Mouse (Mus musculus) olfactory bulb, adult 2 months (tissue): Measurements from ENCODE around the gene Fam186a. TPM values are rescaled to one million over a fixed set of nuclear protein-coding genes. Genes with fewer than 3 reads are reported as not detected.
A peak's percentile ranks its signal among the peaks of the same experiment; 100 is the strongest.
"Not testable (repeated sequence)": the region's sequence is repeated elsewhere in the genome, so short reads cannot be mapped to it uniquely, and the experiment has no call there.

Source experiments
- H3K27ac ChIP-seq: fragments of 200-500 bp; 2 replicates; pipeline ENCODE4 v1.5.1; 2012; ENCODE audit warnings: low read depth, low read length; ENCODE audit not compliant: insufficient read depth
- H3K4me1 ChIP-seq: fragments of 200-500 bp; 2 replicates; pipeline ENCODE4 v1.6.1; 2012; ENCODE audit warnings: low read length; ENCODE audit not compliant: control insufficient read depth, insufficient read depth
- H3K4me3 ChIP-seq: fragments of 200-500 bp; 2 replicates; pipeline ENCODE4 v1.5.1; 2012; ENCODE audit warnings: mild to moderate bottlenecking, low read depth, low read length, moderate library complexity; ENCODE audit not compliant: insufficient read depth
- CTCF ChIP-seq: fragments of 200-500 bp; IDR thresholded peaks from 2 replicates; pipeline ENCODE4 v1.5.1; 2012; ENCODE audit warnings: low read depth, mild to moderate bottlenecking, low read length, moderate library complexity; ENCODE audit not compliant: insufficient read depth
- POLR2A ChIP-seq: fragments of 200-500 bp; IDR thresholded peaks from 2 replicates; pipeline ENCODE4 v1.6.1; 2012; ENCODE audit warnings: mild to moderate bottlenecking, low read depth, low read length, moderate library complexity; ENCODE audit not compliant: insufficient read depth
- WGBS: fragments of 180-500 bp; shearing (Covaris S2); methylation state at CpG from one replicate; pipeline ENCODE4 v1.1.7; 2018; 5-methylcytosine and 5-hydroxymethylcytosine counted together
- polyA plus RNA-seq: library from polyadenylated mRNA; stranded (reverse); fragments of >200 nt; gene quantifications from 2 replicates; pipeline ENCODE4 v1.2.4, GENCODE M21; 2012; ENCODE audit warnings: low replicate concordance; ENCODE audit not compliant: missing spikeins, insufficient read depth, insufficient read length

Fam186a gene
- polyA plus RNA-seq, 1 experiment, result not detected

DNA sequence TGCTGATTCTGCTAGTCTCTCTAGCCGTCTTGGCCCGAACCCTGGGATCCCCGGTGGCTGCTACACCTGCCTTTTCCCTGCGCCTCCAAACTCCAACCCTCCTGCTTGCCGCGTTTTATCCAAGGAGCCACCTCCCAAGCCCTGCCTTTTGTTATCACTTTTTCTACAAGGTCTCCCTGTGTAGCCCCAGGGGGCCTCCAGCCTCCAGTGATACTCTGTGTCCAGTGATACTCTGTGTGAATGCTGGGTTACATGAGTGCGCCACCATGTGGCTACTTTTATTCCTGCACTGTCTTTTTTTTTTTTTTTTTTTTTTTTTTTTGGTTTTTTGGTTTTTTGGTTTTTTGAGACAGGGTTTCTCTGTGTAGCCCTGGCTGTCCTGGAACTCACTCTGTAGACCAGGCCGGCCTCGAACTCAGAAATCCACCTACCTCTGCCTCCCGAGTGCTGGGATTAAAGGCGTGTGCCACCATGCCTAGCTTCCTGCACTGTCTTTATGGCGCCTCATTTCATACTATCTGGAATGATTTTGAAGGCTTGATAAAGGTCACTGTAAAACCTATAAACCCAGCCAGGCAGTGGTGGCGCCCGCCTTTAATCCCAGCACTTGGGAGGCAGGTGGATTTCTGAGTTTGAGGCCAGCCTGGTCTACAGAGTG, 57.4 kb downstream of the Fam186a start:
- H3K27ac ChIP-seq, H3K4me3 ChIP-seq, H3K4me1 ChIP-seq: not testable (repeated sequence)
- TF ChIP-seq CTCF, result peak; percentile 12; the same call in 1 of the 2 replicates
- WGBS, result 37% methylated on average over 14 of the region's 14 CpGs

DNA sequence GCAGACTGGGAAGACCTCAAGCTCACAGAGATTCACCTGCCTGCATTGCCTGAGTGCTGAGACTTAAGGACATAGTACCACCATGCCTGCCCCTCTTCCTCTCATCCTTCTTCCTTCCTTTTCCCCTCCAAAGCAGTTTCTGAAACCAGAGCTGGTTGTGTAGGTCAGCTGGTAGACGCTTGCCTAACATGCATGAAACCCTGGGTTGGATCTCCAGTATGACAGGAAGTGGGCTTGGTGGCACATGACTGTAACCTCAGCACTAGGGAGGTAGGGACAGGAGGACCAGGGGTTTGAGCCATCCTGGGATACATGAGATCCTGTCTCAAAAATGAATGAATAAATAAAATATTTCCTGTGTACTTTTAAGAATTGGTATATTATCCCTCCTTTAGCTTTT, 59.3 kb downstream of the Fam186a start:
- H3K27ac ChIP-seq, result no peak overlapping the region
- H3K4me1 ChIP-seq, result no peaks in the 10 kb centered on the region
- H3K4me3 ChIP-seq, result no peak overlapping the region
- 93% methylated on average over 1 of the region's 1 CpGs for WGBS
- TF ChIP-seq POLR2A, result no peak
- no peak for TF ChIP-seq CTCF

DNA sequence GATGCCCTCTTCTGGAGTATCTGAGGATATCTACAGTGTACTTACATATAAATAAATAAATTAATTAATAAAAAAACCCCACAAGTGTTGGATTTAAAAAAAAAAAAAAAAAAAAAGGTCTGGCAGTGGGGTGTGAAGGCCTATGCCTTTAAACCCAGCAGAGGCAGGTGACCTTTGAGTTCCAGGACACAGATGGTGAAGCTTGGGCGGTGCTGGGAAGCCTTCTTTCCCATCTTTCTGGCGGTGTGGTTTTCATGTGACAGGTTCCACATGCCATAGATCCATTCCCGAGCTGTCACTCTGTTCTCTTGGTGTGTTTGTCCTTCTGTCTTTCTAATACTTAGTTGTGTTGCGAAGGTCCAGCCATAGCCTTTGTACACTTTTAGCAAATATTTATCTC, 59.8 kb downstream of the Fam186a start:
- WGBS, result 94% methylated on average over 4 of the region's 4 CpGs
- Histone ChIP-seq H3K4me1 (no peaks in the 10 kb centered on the region), H3K27ac (no peak overlapping the region), H3K4me3 (no peak overlapping the region)
- TF ChIP-seq POLR2A, result no peak
- no peak for TF ChIP-seq CTCF

DNA sequence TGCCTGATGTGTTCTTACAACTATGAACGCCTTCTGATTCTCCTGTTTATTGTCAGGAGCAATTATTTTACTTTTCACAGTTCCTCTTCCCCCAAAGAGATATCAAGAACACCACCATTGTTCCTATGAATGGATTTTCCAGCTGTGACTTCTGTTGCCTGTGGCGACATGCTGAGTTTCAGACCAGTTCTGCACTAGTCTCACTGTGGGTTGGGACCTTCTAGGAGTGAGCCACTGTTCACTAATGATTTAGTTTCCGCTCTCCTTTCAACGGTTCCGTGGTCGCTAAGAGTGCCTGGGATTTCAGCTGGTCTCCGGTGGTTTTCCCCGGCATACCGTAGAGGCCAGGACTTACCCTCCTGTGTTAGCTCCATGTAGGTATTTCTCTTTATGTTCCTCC, 62.0 kb downstream of the Fam186a start:
- no peaks in the 10 kb centered on the region for H3K4me1 ChIP-seq
- WGBS, result 72% methylated on average over 9 of the region's 9 CpGs
- no peak overlapping the region for H3K27ac ChIP-seq
- no peak overlapping the region for H3K4me3 ChIP-seq
- no peak for TF ChIP-seq CTCF
- no peak for TF ChIP-seq POLR2A

DNA sequence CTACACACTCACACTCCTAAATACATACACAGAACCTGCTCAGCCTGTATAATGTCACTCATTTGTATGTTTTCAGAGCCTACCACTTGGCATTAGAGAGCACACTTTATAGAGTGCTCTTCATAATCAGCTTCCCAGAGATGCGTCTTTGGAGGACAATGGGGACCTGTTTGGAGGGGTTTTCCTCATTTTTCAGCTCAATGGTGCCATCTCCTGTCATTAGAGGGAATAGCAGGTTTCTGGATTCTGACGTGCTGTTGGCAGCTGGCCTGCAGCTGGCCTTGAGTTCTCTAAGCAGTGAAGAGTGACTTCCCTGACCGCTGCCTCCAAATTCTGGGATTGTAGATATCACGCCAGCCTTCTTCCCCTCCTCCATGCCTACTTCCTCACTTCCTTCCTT, 62.5 kb downstream of the Fam186a start:
- H3K27ac ChIP-seq, result no peak overlapping the region
- H3K4me1 ChIP-seq, result no peaks in the 10 kb centered on the region
- 3% methylated on average over 4 of the region's 4 CpGs for WGBS
- TF ChIP-seq POLR2A (no peak), CTCF (peak; percentile 49)
- H3K4me3 ChIP-seq, result no peak overlapping the region

DNA sequence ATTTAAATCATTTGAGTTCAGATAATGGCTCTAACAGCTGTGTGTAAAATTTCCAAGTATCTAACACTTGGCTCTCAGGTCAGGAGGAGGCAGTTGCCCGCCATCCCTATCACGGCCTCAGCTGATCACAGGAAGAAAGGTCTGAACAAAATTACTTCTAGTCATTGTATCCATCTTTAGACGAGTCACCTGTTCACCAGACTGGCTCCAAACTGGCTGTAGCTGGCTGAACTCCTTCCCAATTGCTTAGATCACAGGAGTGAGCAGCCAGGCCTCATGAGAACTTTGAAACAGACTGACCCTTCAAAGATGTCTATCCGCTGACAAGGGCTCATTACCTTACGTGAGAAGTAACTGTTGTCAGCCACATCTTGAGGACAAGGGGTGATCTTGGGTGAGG, 63.6 kb downstream of the Fam186a start:
- Histone ChIP-seq H3K4me3 (no peak overlapping the region), H3K27ac (no peak overlapping the region), H3K4me1 (peaks cover 2% of the 10 kb centered on the region; the same call in 1 of the 2 replicates)
- TF ChIP-seq POLR2A, result no peak
- TF ChIP-seq CTCF, result no peak
- WGBS, result 85% methylated on average over 5 of the region's 5 CpGs

DNA sequence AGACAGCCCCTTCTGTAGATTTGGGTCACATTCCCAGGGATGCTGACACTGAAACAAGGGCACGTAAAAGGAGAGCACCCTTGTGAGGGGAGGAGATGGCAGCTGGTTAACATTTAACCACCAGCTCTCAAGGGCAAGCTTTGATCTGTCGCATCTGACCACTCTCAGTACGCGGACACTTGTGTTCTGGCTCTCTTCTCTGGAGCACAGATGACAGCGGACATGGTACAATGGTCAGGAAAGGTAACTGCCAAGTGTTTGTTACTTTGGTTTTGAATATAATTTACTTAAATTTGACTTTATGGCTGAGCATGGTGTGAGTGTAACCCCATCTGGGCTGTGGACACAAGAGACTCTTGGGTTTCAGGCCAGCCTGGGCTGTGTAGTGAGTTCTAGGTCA, 64.1 kb downstream of the Fam186a start:
- no peak overlapping the region for H3K27ac ChIP-seq
- WGBS, result 92% methylated on average over 5 of the region's 5 CpGs
- no peak overlapping the region for H3K4me3 ChIP-seq
- peaks cover 4% of the 10 kb centered on the region; the same call in 1 of the 2 replicates for H3K4me1 ChIP-seq
- TF ChIP-seq POLR2A, result no peak
- TF ChIP-seq CTCF, result no peak

DNA sequence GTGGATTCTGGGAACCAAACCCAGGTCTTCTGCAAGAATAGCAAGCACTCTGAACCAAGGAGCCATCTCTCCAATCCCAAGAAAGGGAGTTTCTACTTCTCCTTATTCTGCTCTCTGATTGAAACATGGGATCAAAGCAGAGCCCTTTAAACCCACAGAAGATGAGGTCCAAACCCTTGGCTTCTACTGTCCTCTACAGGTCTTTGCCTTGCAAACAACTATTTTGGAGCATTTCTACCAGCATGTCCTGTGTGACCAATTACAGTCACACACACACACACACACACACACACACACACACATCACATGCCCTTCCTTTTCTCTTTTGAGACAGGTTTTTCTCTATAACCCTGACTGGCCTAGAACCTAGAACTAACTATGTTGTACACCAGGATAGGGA, 70.2 kb downstream of the Fam186a start:
- no peak overlapping the region for H3K4me3 ChIP-seq
- H3K4me1 ChIP-seq, result peaks cover 6% of the 10 kb centered on the region; the same call in 1 of the 2 replicates
- no peak overlapping the region for H3K27ac ChIP-seq
- no peak for TF ChIP-seq POLR2A
- no peak for TF ChIP-seq CTCF

DNA sequence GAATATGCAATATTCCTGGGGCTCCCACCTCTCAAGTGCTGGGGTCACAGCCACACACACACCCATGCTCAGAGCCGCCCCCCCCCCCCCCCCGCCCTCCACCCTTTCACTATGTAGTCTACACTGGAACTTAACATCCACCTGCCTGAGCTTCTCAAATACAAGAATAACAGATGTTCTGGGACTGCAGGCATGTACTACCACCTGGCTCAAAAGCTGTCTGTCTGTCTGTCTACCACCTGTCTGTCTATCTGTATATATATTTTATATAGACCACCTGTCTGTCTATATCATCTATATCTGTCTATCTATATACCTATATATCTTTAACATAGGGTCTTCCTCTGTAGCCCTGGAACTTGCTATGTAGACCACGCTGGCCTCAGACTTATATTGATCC, 75.5 kb downstream of the Fam186a start:
- H3K27ac ChIP-seq, result no peak overlapping the region
- H3K4me3 ChIP-seq, result no peak overlapping the region
- 71% methylated on average over 3 of the region's 3 CpGs for WGBS
- TF ChIP-seq POLR2A, result no peak
- TF ChIP-seq CTCF, result no peak
- no peaks in the 10 kb centered on the region for H3K4me1 ChIP-seq
